Comparison of ENCODE assay signal across 20 mouse cellular contexts in genomic region chr16:95493336-95493735, GRCm38 (mm10).
DNase-seq lines count a peak whose midpoint lies in the region; ATAC-seq and TF ChIP-seq lines count a peak whose summit lies in the region.
"Had no signal": no experiment of that assay in that cellular context is flagged by ENCODE, and none has a peak within 500 bp of the region (broad histone marks: within the 10 kb centered on the region; RNA-seq: fewer than 3 reads in every experiment).

No protein-coding gene starts in this region.

- DNase-seq in forebrain, embryonic 14.5 days (ENCODE audit: low spot score), result peak; percentile 11
- no peak for DNase-seq in limb, embryonic 10.5 days (ENCODE audit: low spot score)
- peak; percentile 67 for DNase-seq in limb, embryonic 14.5 days (ENCODE audit: low spot score)
- no peak for DNase-seq in adrenal gland, adult 8-10 months
- no peak for DNase-seq in layer of hippocampus, adult 8-10 months (ENCODE audit: low spot score in 2 of 2)
- DNase-seq: adrenal gland, postnatal 14 days; cerebellum, adult 18-20 months; cerebellum, adult 9-11 months; cerebellum, postnatal 36 days; gastrocnemius, postnatal 10 days; heart, adult 18-20 months; heart, postnatal 14 days had no signal

- H3K9me3 ChIP-seq in forebrain, embryonic 14.5 days (replicated peaks; ENCODE audit: control insufficient read depth, low read length), result no peaks in the 10 kb centered on the region
- H3K9me3 ChIP-seq in forebrain, embryonic 16.5 days (ENCODE audit: control insufficient read depth, low read length), result no peaks in the 10 kb centered on the region
- H3K9me3 ChIP-seq in embryonic facial prominence, embryonic 13.5 days, result no peaks in the 10 kb centered on the region
- no peaks in the 10 kb centered on the region for H3K9me3 ChIP-seq in limb, embryonic 10.5 days (replicated peaks)
- H3K9me3 ChIP-seq in limb, embryonic 14.5 days (ENCODE audit: control insufficient read depth, low read length), result no peaks in the 10 kb centered on the region
- no peaks in the 10 kb centered on the region for H3K9me3 ChIP-seq in heart, embryonic 12.5 days (replicated peaks)
- H3K9me3 ChIP-seq: forebrain, embryonic 13.5 days; heart, embryonic 10.5 days; heart, embryonic 15.5 days; hindbrain, embryonic 13.5 days had no signal

- H3K4me1 ChIP-seq in forebrain, embryonic 14.5 days (ENCODE audit: control insufficient read depth, insufficient read depth, low read length), result no peaks in the 10 kb centered on the region
- H3K4me1 ChIP-seq in forebrain, embryonic 16.5 days (replicated peaks; ENCODE audit: control insufficient read depth, insufficient read depth, low read length), result no peaks in the 10 kb centered on the region
- peaks cover 31% of the 10 kb centered on the region for H3K4me1 ChIP-seq in embryonic facial prominence, embryonic 13.5 days
- peaks cover 53% of the 10 kb centered on the region for H3K4me1 ChIP-seq in limb, embryonic 10.5 days
- peaks cover 17% of the 10 kb centered on the region; the same call in 1 of the 2 replicates for H3K4me1 ChIP-seq in limb, embryonic 14.5 days (ENCODE audit: control insufficient read depth, insufficient read depth, low read length)
- H3K4me1 ChIP-seq in heart, embryonic 12.5 days (replicated peaks), result no peaks in the 10 kb centered on the region
- H3K4me1 ChIP-seq: forebrain, embryonic 13.5 days; heart, embryonic 10.5 days; heart, embryonic 15.5 days; hindbrain, embryonic 13.5 days had no signal

- H3K4me2 ChIP-seq in forebrain, embryonic 14.5 days (ENCODE audit: low read length), result no peak overlapping the region
- no peak overlapping the region for H3K4me2 ChIP-seq in forebrain, embryonic 16.5 days (ENCODE audit: low read length)
- no peak overlapping the region for H3K4me2 ChIP-seq in embryonic facial prominence, embryonic 13.5 days
- H3K4me2 ChIP-seq in limb, embryonic 14.5 days (replicated peaks; ENCODE audit: low read depth, low read length, severe bottlenecking), result no peak overlapping the region
- H3K4me2 ChIP-seq in heart, embryonic 12.5 days, result no peak overlapping the region
- H3K4me2 ChIP-seq: forebrain, embryonic 13.5 days; heart, embryonic 15.5 days; hindbrain, embryonic 13.5 days had no signal

- H3K36me3 ChIP-seq in forebrain, embryonic 14.5 days (ENCODE audit: control insufficient read depth, insufficient read depth, low read length), result no peaks in the 10 kb centered on the region
- H3K36me3 ChIP-seq in forebrain, embryonic 16.5 days (ENCODE audit: control insufficient read depth, insufficient read depth), result no peaks in the 10 kb centered on the region
- H3K36me3 ChIP-seq in embryonic facial prominence, embryonic 13.5 days, result no peaks in the 10 kb centered on the region
- H3K36me3 ChIP-seq in limb, embryonic 10.5 days, result no peaks in the 10 kb centered on the region
- no peaks in the 10 kb centered on the region for H3K36me3 ChIP-seq in limb, embryonic 14.5 days (ENCODE audit: control insufficient read depth, insufficient read depth, low read length)
- no peaks in the 10 kb centered on the region for H3K36me3 ChIP-seq in heart, embryonic 12.5 days
- H3K36me3 ChIP-seq: heart, embryonic 10.5 days; heart, embryonic 15.5 days; hindbrain, embryonic 13.5 days had no signal

- 55% methylated on average over 8 of the region's 8 CpGs for WGBS in forebrain, embryonic 14.5 days
- WGBS in forebrain, embryonic 16.5 days, result 54% methylated on average over 8 of the region's 8 CpGs
- WGBS in embryonic facial prominence, embryonic 13.5 days, result 31% methylated on average over 8 of the region's 8 CpGs
- 36% methylated on average over 8 of the region's 8 CpGs for WGBS in limb, embryonic 10.5 days
- 18% methylated on average over 8 of the region's 8 CpGs for WGBS in limb, embryonic 14.5 days
- 87% methylated on average over 8 of the region's 8 CpGs for WGBS in heart, embryonic 12.5 days

- H3K27ac ChIP-seq in forebrain, embryonic 14.5 days (ENCODE audit: low read depth, low read length), result no peak overlapping the region
- H3K27ac ChIP-seq in forebrain, embryonic 16.5 days (ENCODE audit: low read length), result no peak overlapping the region
- H3K27ac ChIP-seq in embryonic facial prominence, embryonic 13.5 days, result no peak overlapping the region
- peak overlapping the region; percentile 47; the same call in 1 of the 2 replicates for H3K27ac ChIP-seq in limb, embryonic 10.5 days
- peak overlapping the region; percentile 46; the same call in 1 of the 2 replicates for H3K27ac ChIP-seq in limb, embryonic 14.5 days (replicated peaks; ENCODE audit: low read depth, low read length)
- H3K27ac ChIP-seq in heart, embryonic 12.5 days (ENCODE audit: poor library complexity, severe bottlenecking), result no peak overlapping the region
- H3K27ac ChIP-seq: forebrain, embryonic 13.5 days; heart, embryonic 10.5 days; heart, embryonic 15.5 days; hindbrain, embryonic 13.5 days; hindbrain, postnatal 0 days had no signal

- TF ChIP-seq POLR2A in limb, embryonic 14.5 days (IDR thresholded peaks at IDR 0.05; ENCODE audit: borderline replicate concordance, extremely low read depth, insufficient read depth, insufficient read length), result no peak

- H3K4me3 ChIP-seq in forebrain, embryonic 14.5 days (ENCODE audit: low read depth, low read length), result no peak overlapping the region
- H3K4me3 ChIP-seq in forebrain, embryonic 16.5 days (replicated peaks; ENCODE audit: low read length), result no peak overlapping the region
- no peak overlapping the region for H3K4me3 ChIP-seq in embryonic facial prominence, embryonic 13.5 days
- H3K4me3 ChIP-seq in limb, embryonic 10.5 days, result no peak overlapping the region
- H3K4me3 ChIP-seq in limb, embryonic 14.5 days (replicated peaks; ENCODE audit: low read length), result no peak overlapping the region
- no peak overlapping the region for H3K4me3 ChIP-seq in heart, embryonic 12.5 days
- H3K4me3 ChIP-seq: forebrain, embryonic 13.5 days; heart, embryonic 10.5 days; heart, embryonic 15.5 days; hindbrain, embryonic 13.5 days had no signal

- no peak overlapping the region for H3K9ac ChIP-seq in forebrain, embryonic 14.5 days (ENCODE audit: low read length)
- H3K9ac ChIP-seq in forebrain, embryonic 16.5 days (replicated peaks; ENCODE audit: low read depth, low read length), result no peak overlapping the region
- no peak overlapping the region for H3K9ac ChIP-seq in embryonic facial prominence, embryonic 13.5 days
- no peak overlapping the region for H3K9ac ChIP-seq in limb, embryonic 14.5 days (ENCODE audit: low read depth, low read length, severe bottlenecking)
- H3K9ac ChIP-seq in heart, embryonic 12.5 days, result no peak overlapping the region
- H3K9ac ChIP-seq: forebrain, embryonic 13.5 days; heart, embryonic 15.5 days; hindbrain, embryonic 13.5 days had no signal

- no peak for ATAC-seq in forebrain, embryonic 14.5 days
- no peak for ATAC-seq in forebrain, embryonic 16.5 days
- 0 out of 2 replicates have a peak, but pooled peaks have one; percentile 52 for ATAC-seq in embryonic facial prominence, embryonic 13.5 days (ENCODE audit: insufficient number of reproducible peaks, insufficient read depth, low FRiP score, low TSS enrichment, low read depth)
- ATAC-seq in limb, embryonic 14.5 days (ENCODE audit: low FRiP score, low read depth), result peak; percentile 83
- ATAC-seq in heart, embryonic 12.5 days (ENCODE audit: insufficient number of reproducible peaks, low FRiP score), result no peak
- ATAC-seq: forebrain, embryonic 13.5 days; hindbrain, postnatal 0 days had no signal

- H3K27me3 ChIP-seq in forebrain, embryonic 14.5 days (replicated peaks; ENCODE audit: control insufficient read depth, insufficient read depth, low read length), result no peaks in the 10 kb centered on the region
- H3K27me3 ChIP-seq in forebrain, embryonic 16.5 days (replicated peaks; ENCODE audit: control insufficient read depth, insufficient read depth, low read length), result no peaks in the 10 kb centered on the region
- peaks cover 10% of the 10 kb centered on the region; the same call in 1 of the 2 replicates for H3K27me3 ChIP-seq in embryonic facial prominence, embryonic 13.5 days
- no peaks in the 10 kb centered on the region for H3K27me3 ChIP-seq in limb, embryonic 10.5 days (ENCODE audit: low read depth, poor library complexity, severe bottlenecking)
- H3K27me3 ChIP-seq in limb, embryonic 14.5 days (ENCODE audit: control insufficient read depth, insufficient read depth, low read length), result no peaks in the 10 kb centered on the region
- H3K27me3 ChIP-seq in heart, embryonic 12.5 days (replicated peaks), result no peaks in the 10 kb centered on the region
- H3K27me3 ChIP-seq: forebrain, embryonic 13.5 days; heart, embryonic 15.5 days; hindbrain, embryonic 13.5 days had no signal

Comparison
In these comparisons a context has a peak if more than half of its experiments do, and no peak if none do; other contexts are left out.
1. DNase-seq: peak in forebrain, embryonic 14.5 days (single experiment) and limb, embryonic 14.5 days (single experiment); none in limb, embryonic 10.5 days (single experiment), adrenal gland, adult 8-10 months (single experiment) and layer of hippocampus, adult 8-10 months (0 of 2).
2. ATAC-seq: peak in embryonic facial prominence, embryonic 13.5 days (single experiment) and limb, embryonic 14.5 days (single experiment); none in forebrain, embryonic 14.5 days (single experiment), forebrain, embryonic 16.5 days (single experiment) and heart, embryonic 12.5 days (single experiment).
3. H3K27ac ChIP-seq: peak in limb, embryonic 10.5 days (single experiment) and limb, embryonic 14.5 days (single experiment); none in forebrain, embryonic 14.5 days (single experiment), forebrain, embryonic 16.5 days (single experiment), embryonic facial prominence, embryonic 13.5 days (single experiment) and heart, embryonic 12.5 days (single experiment).